Comparison of ENCODE assay signal across 7 mouse cellular contexts in the genomic region with DNA sequence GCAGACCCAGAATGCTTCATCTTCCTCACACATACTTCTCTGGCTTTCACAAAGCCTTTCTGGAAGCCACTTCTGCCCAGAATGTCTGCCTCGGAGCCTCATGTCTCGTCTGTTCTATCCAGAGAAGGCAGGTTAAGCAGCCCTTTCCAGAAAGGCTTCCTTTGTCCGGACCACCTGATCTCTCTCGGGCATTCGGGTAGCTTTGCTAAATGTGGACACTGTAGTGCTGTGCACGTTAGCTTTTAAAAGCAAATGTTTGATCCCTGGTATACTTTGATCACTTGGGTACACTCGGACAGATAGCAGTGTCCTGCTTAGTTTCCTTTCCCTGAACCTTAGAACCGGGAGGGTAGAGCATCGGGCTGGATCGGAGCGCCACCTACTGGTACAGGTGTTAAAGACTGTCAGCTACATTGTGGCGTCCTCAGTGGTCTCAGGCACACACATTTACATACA. TPM values are rescaled to one million over a fixed set of nuclear protein-coding genes. Genes with fewer than 3 reads are reported as not detected.
DNase-seq lines count a peak whose midpoint lies in the region; ATAC-seq lines count a peak whose summit lies in the region.

No protein-coding gene starts in this region.

- peak overlapping the region; percentile 74 for H3K27ac ChIP-seq in embryonic facial prominence, embryonic 10.5 days (replicated peaks)
- peak overlapping the region; percentile 46 for H3K27ac ChIP-seq in limb, embryonic 10.5 days
- no peak overlapping the region for H3K27ac ChIP-seq in midbrain, embryonic 12.5 days (replicated peaks)

- no peaks in the 10 kb centered on the region for H3K36me3 ChIP-seq in embryonic facial prominence, embryonic 10.5 days (replicated peaks)
- no peaks in the 10 kb centered on the region for H3K36me3 ChIP-seq in limb, embryonic 10.5 days
- no peaks in the 10 kb centered on the region for H3K36me3 ChIP-seq in midbrain, embryonic 12.5 days

- DNase-seq in adrenal gland, postnatal 14 days, result peak; percentile 84
- peak; percentile 85 for DNase-seq in embryonic facial prominence, embryonic 10.5 days (ENCODE audit: low spot score)
- DNase-seq in heart, adult 11 months, result peak; percentile 91
- DNase-seq in kidney, adult 11 months, result peak; percentile 55
- peak; percentile 88 for DNase-seq in limb, embryonic 10.5 days (ENCODE audit: low spot score)
- DNase-seq in skeletal muscle tissue, adult 2 months (ENCODE audit: low read depth, low spot score), result peak; percentile 48

- peaks cover 11% of the 10 kb centered on the region; the same call in 1 of the 2 replicates for H3K27me3 ChIP-seq in embryonic facial prominence, embryonic 10.5 days (replicated peaks; ENCODE audit: low read depth, poor library complexity, severe bottlenecking)
- H3K27me3 ChIP-seq in limb, embryonic 10.5 days (ENCODE audit: low read depth, poor library complexity, severe bottlenecking), result no peaks in the 10 kb centered on the region
- H3K27me3 ChIP-seq in midbrain, embryonic 12.5 days, result 0 out of 2 replicates have a peak, but pooled peaks cover 3% of the 10 kb centered on the region

- peak; percentile 78 for ATAC-seq in midbrain, embryonic 12.5 days (ENCODE audit: low FRiP score, low read depth)

- H3K4me3 ChIP-seq in embryonic facial prominence, embryonic 10.5 days, result peak overlapping the region; percentile 45
- H3K4me3 ChIP-seq in limb, embryonic 10.5 days, result peak overlapping the region; percentile 41
- H3K4me3 ChIP-seq in midbrain, embryonic 12.5 days, result peak overlapping the region; percentile 2; the same call in 1 of the 2 replicates

- H3K4me2 ChIP-seq in midbrain, embryonic 12.5 days (replicated peaks), result peak overlapping the region; percentile 43

- 16% methylated on average over 12 of the region's 12 CpGs for WGBS in embryonic facial prominence, embryonic 10.5 days
- 18% methylated on average over 12 of the region's 12 CpGs for WGBS in limb, embryonic 10.5 days
- WGBS in midbrain, embryonic 12.5 days, result 11% methylated on average over 12 of the region's 12 CpGs

- H3K4me1 ChIP-seq in embryonic facial prominence, embryonic 10.5 days, result peaks cover 7% of the 10 kb centered on the region
- H3K4me1 ChIP-seq in limb, embryonic 10.5 days, result peaks cover 4% of the 10 kb centered on the region
- H3K4me1 ChIP-seq in midbrain, embryonic 12.5 days, result 0 out of 2 replicates have a peak, but pooled peaks cover 4% of the 10 kb centered on the region

- no peak overlapping the region for H3K9ac ChIP-seq in midbrain, embryonic 12.5 days (replicated peaks)

- no peaks in the 10 kb centered on the region for H3K9me3 ChIP-seq in embryonic facial prominence, embryonic 10.5 days
- H3K9me3 ChIP-seq in limb, embryonic 10.5 days (replicated peaks), result no peaks in the 10 kb centered on the region
- no peaks in the 10 kb centered on the region for H3K9me3 ChIP-seq in midbrain, embryonic 12.5 days

RNA-seq across cellular contexts. Expression of a gene that starts 29.7 kb away (rescaled TPM):
- total RNA-seq in adrenal gland, postnatal 14 days (2021), result 3.9 and 6.8 TPM in 2 replicates
- polyA plus RNA-seq in embryonic facial prominence, embryonic 10.5 days (2016; fragmentation: Nextera tagmentation; extraction: Ambion mirVana), result 59.8 and 62.4 TPM in 2 replicates
- 51.7 and 54.3 TPM in 2 replicates for polyA plus RNA-seq in limb, embryonic 10.5 days (2016; fragmentation: Nextera tagmentation; extraction: Ambion mirVana)
- polyA plus RNA-seq in midbrain, embryonic 12.5 days (2016; fragmentation: Nextera tagmentation; extraction: Ambion mirVana), result 38.0 and 40.0 TPM in 2 replicates
